Mouse (Mus musculus) intestine, embryonic 15.5 days (tissue): ENCODE results near the gene Cyp2j6. TPM values are rescaled to one million over a fixed set of nuclear protein-coding genes. Genes with fewer than 3 reads are reported as not detected.
"Not testable (repeated sequence)": the region's sequence is repeated elsewhere in the genome, so short reads cannot be mapped to it uniquely, and the experiment has no call there.

Experiments used
- ATAC-seq: fragments of 200-750 bp; cut with Nextera tagmentation; 2 replicates; pipeline ENCODE4 v1.8.0; 2017; ENCODE audit warnings: moderate TSS enrichment, moderate library complexity
- H3K27ac ChIP-seq: fragments of 300-500 bp; sonication (generic); 2 replicates; pipeline ENCODE4 v1.5.1; 2015; ENCODE audit warnings: mild to moderate bottlenecking, inconsistent platforms
- H3K27me3 ChIP-seq: fragments of 300-500 bp; sonication (generic); replicated peaks from 2 replicates; pipeline ENCODE4 v1.6.1; 2015; ENCODE audit warnings: inconsistent platforms
- H3K36me3 ChIP-seq: fragments of 300-500 bp; sonication (generic); 2 replicates; pipeline ENCODE4 v1.6.1; 2015; ENCODE audit warnings: inconsistent platforms
- H3K4me1 ChIP-seq: fragments of 300-500 bp; sonication (generic); replicated peaks from 2 replicates; pipeline ENCODE4 v1.6.1; 2015; ENCODE audit warnings: inconsistent platforms
- H3K4me2 ChIP-seq: fragments of 300-500 bp; sonication (generic); replicated peaks from 2 replicates; pipeline ENCODE4 v1.6.1; 2015; ENCODE audit warnings: mild to moderate bottlenecking, inconsistent platforms
- H3K4me3 ChIP-seq: fragments of 300-500 bp; sonication (generic); replicated peaks from 2 replicates; pipeline ENCODE4 v1.5.1; 2015; ENCODE audit warnings: inconsistent platforms
- H3K9ac ChIP-seq: fragments of 300-500 bp; sonication (generic); 2 replicates; pipeline ENCODE4 v1.6.1; 2015; ENCODE audit warnings: inconsistent platforms
- H3K9me3 ChIP-seq: fragments of 300-500 bp; sonication (generic); 2 replicates; pipeline ENCODE4 v1.6.1; 2016; ENCODE audit warnings: inconsistent platforms
- WGBS: fragments of 180-500 bp; shearing (Covaris S2); methylation state at CpG from one replicate; pipeline ENCODE4 v1.1.7; 2015; 5-methylcytosine and 5-hydroxymethylcytosine counted together
- polyA plus RNA-seq: library from polyadenylated mRNA; unstranded; fragments of >200 nt; fragmentation: Nextera tagmentation; extraction: Ambion mirVana; gene quantifications from 2 replicates; pipeline ENCODE4 v1.2.1, GENCODE M21; 2015

The Cyp2j6 gene
- 28.3 and 29.1 TPM in 2 replicates for polyA plus RNA-seq

DNA sequence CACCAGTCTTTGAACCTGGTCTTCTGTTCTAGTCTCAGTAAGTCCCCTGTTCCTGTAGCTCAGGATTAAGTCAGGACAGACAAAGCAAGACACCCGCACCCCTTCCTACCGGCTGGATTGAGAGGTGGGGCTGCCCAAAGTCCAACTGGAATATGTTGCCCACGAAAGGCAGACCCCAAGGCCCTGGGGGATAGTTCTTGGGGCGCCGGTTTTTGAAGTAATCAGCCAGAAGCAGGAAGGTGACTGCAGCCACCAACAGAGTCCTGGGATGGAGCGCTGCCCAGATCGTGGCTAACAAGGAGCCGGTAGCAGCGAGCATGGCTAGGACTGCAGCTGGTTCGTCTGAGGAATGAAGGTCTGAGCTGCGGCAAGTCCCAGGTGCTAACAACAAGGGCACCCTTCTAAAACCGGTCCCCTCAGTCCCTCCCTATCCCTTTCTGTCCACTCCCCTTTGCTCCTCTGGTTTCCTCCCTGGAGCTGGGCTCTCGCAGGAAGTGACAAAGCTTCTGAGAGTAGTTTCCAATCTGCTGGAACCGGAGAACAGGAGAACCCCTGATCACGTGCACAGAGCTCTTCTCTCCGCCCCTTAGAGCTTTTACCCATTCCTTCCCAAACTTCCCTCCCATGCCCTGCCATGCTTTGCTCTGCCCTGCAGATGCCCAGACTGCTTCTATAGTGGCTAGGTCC, at the start of gene Cyp2j6:
TSS of gene Cyp2j6 (minus strand) at position 529 of the 687 bp plus-strand sequence.
- 1% methylated on average over 16 of the region's 16 CpGs for WGBS
- no peaks in the 10 kb centered on the region for H3K36me3 ChIP-seq
- peak; percentile 96 for ATAC-seq
- H3K4me1 ChIP-seq = no peaks in the 10 kb centered on the region; the same call in 1 of the 2 replicates
- H3K4me2 ChIP-seq = peak within 1 kb of the TSS; percentile 74
- H3K4me3 ChIP-seq = peak within 1 kb of the TSS; percentile 62
- peak within 1 kb of the TSS; percentile 68 for H3K9ac ChIP-seq
- no peaks in the 10 kb centered on the region for H3K27me3 ChIP-seq
- H3K9me3 ChIP-seq = no peaks in the 10 kb centered on the region
- H3K27ac ChIP-seq = peak within 1 kb of the TSS; percentile 88

DNA sequence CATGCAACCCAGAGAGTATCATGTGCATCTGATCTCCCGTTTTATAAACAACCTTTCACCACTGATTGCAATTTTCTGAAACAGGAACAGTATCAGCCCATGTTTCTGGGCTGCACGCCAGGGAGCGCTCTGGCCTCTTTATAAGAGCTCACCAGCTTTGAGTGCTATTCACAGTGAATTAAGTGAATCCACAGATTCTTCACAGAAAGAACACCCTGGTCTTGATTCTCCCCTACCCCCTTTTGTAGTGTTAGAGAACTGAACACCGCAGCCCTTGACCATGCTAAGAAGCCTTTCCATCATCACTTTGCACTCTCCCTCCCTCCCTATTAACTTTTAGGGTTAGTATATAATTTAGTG, 38.3 kb upstream of the Cyp2j6 start:
- 36% methylated on average over 4 of the region's 4 CpGs for WGBS
- Histone ChIP-seq H3K36me3 (no peaks in the 10 kb centered on the region), H3K9ac (no peak overlapping the region), H3K4me2 (peak overlapping the region; percentile 79), H3K27me3 (no peaks in the 10 kb centered on the region), H3K4me3 (peak overlapping the region; percentile 40; the same call in 1 of the 2 replicates), H3K9me3 (no peaks in the 10 kb centered on the region), H3K4me1 (peaks cover 3% of the 10 kb centered on the region; the same call in 1 of the 2 replicates), H3K27ac (no peak overlapping the region)
- peak; percentile 74 for ATAC-seq

DNA sequence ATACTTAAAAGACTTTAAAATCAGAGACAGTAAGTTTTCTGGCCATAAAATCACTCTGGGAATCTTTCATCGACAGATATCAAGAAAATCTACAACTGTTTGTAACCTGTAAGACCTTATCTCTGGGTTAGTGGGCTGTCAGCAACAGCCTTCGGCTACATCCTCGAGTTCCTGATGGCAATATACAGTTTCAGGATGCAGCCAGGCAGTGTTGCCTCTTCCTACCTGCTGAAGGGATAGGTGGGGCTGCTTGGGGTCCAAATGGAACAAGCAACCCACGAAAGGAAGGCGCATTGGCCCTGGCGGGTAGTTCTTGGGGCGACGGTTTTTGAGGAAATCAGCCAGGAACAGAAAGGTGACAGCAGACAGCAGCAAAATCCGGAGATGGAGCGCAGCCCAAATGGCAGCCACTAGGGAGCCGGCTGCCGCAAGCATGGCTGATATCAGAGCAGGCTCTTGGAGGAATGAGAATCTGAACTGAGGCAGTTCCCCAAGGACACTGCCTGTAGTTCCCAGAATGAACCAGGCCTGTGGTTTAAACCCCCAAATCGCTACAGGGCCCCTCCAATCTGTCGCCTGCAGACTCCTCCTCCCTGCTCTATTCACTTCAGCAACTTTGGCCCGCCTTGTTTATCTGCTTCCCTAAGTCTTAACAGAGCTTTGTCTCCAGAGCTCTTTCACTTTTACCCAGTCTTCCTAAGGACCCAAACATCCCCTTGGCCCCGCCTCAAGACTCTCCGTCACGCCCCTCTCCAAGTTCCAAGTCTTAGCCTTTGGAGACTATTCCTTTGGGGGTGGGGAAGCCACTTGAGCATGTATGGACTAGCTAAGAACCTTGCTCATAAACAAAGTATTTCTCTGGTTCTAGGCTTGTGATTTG, 37.7 kb upstream of the Cyp2j6 start, which contains the start of gene Cyp2j9:
TSS of gene Cyp2j9 (minus strand) at position 668 of the 880 bp plus-strand sequence.
- WGBS = 10% methylated on average over 18 of the region's 18 CpGs
- no peaks in the 10 kb centered on the region for H3K27me3 ChIP-seq

DNA sequence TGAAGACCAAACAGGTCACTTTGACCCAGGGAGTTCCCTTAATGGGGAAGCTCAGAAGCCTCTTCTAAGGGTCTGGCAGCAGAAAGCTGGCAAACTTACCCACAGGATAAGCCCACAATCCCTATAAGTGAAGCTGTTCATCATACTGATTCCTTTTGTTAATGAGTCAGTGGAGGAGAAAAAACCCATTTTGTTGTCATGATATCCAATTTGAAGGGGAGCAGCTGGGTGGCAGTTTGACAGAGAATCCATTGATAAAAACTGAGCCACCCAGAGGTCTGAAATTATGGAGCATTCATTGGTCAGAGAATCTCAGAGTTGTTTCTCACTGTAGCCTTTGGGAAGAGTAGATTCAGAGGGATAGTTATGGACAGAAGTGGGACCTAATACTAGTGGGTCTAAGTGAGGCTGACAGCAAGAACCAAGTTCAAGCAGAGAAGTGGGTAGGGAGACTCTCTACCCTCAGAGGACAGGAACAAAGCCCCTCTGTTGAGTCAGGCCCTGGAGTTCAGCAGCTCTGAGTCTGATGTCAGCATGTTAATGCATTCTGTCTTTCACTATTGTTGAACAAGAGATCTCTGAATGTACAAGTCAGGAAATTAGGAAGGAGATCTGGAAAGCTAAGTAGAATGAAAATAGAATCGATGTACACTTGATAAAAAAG, 28.1 kb upstream of the Cyp2j6 start:
- Histone ChIP-seq H3K36me3 (no peaks in the 10 kb centered on the region), H3K27ac (no peak overlapping the region), H3K4me1 (no peaks in the 10 kb centered on the region), H3K4me2 (no peak overlapping the region), H3K9me3 (no peaks in the 10 kb centered on the region), H3K4me3 (no peak overlapping the region), H3K27me3 (no peaks in the 10 kb centered on the region), H3K9ac (no peak overlapping the region)
- ATAC-seq = peak; percentile 34; the same call in 1 of the 2 replicates
- 67% methylated on average over 1 of the region's 1 CpGs for WGBS

More for the DNA sequence above, 37.7 kb upstream of the Cyp2j6 start, which contains the start of gene Cyp2j9:
- ATAC-seq = peak; percentile 96
- Histone ChIP-seq H3K27ac (peak within 1 kb of the TSS; percentile 81), H3K36me3 (no peaks in the 10 kb centered on the region), H3K4me1 (peaks cover 3% of the 10 kb centered on the region; the same call in 1 of the 2 replicates), H3K4me2 (peak within 1 kb of the TSS; percentile 79), H3K9me3 (no peaks in the 10 kb centered on the region), H3K9ac (peak within 1 kb of the TSS; percentile 50), H3K4me3 (peak within 1 kb of the TSS; percentile 40)

DNA sequence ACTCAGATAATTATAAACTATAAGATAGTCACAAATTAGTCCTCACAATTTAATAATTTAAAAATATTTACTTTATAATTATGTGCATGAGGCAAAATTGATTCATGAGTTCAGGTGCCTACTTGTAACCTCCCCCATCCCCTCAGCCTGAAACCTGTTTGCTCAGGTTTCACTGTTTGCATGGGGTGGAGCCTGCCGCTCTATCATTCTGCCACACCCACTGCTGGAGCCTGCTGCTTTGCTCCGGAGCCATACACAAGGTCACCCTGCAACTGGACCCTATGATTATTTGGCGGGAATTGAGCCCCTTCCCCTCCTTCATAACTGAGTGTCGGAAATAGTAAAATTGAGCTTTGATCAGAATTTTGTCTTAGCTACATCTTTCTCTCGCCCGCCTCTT, 26.9 kb upstream of the Cyp2j6 start:
- H3K27me3 ChIP-seq, H3K27ac ChIP-seq, H3K9ac ChIP-seq, H3K4me3 ChIP-seq, H3K4me1 ChIP-seq, H3K9me3 ChIP-seq, H3K36me3 ChIP-seq: not testable (repeated sequence)
- WGBS = 44% methylated on average over 6 of the region's 6 CpGs
- peak; percentile 93 for ATAC-seq
- H3K4me2 ChIP-seq = 0 out of 2 replicates have a peak overlapping the region, but pooled peaks have one; percentile 4

DNA sequence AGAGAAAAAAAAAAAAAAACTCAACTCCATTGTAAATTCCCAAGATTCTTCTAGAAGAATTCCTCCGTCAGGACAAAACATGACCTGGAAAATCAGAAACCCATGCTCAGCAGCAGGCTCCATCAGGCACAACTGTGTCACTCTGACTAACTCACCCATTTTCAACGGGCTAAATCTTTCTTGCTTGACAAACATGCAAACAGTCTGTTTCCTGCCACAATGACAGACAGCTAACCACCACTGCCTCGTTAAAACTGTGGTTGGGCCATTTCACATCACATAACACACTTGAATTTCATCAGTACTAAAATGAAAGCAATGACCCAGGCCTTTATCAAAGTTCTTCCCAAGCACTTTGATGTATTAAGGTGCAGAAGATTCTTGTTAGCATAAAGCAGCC, 16.0 kb upstream of the Cyp2j6 start:
- H3K36me3 ChIP-seq = no peaks in the 10 kb centered on the region
- no peaks in the 10 kb centered on the region for H3K27me3 ChIP-seq
- H3K4me2 ChIP-seq = no peak overlapping the region
- H3K4me1 ChIP-seq = no peaks in the 10 kb centered on the region
- no peaks in the 10 kb centered on the region for H3K9me3 ChIP-seq
- no peak overlapping the region for H3K27ac ChIP-seq
- ATAC-seq = no peak
- H3K4me3 ChIP-seq = no peak overlapping the region
- H3K9ac ChIP-seq = no peak overlapping the region
- WGBS = 48% methylated on average over 3 of the region's 3 CpGs

DNA sequence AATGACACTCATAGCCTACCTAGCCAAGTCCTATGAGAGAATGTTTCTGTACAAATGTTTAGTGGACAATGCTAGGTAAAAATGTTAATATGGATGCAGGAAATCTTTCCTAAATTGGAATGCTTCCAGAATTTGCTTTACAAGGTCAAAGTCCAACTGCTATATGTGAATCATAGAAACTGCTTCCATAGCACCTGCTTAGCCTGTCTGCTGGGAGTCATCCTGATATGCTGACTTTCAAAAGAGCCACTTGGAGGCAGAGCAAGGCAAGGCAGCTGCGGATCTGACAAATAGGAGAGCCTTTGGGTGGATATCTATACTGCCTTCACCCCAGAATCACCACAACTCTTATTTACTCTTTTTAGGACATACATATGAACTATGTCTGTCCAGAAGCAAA, 14.5 kb upstream of the Cyp2j6 start:
- Histone ChIP-seq H3K9me3 (no peaks in the 10 kb centered on the region), H3K4me3 (no peak overlapping the region), H3K27ac (no peak overlapping the region), H3K4me2 (no peak overlapping the region), H3K27me3 (no peaks in the 10 kb centered on the region), H3K36me3 (no peaks in the 10 kb centered on the region), H3K9ac (no peak overlapping the region), H3K4me1 (no peaks in the 10 kb centered on the region)
- peak; percentile 86 for ATAC-seq
- 51% methylated on average over 1 of the region's 1 CpGs for WGBS

DNA sequence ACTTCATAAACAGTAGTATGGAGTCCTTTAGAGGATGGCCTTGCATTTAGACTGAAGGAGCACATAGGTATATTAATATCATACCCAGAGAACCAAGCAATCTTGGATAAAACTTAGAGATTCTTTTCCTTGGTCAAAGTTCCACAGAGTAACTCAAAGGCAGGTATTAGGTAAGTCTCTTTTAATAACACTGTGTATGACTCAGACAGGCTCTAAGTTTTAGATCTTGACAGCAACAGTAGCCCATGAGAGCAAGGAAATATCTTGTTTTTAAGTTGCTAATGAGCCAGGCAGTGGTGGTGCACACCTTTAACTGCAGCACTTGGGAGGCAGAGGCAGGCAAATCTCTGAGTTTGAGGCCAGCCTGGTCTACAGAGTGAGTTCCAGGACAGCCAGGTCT, 12.3 kb upstream of the Cyp2j6 start:
- Histone ChIP-seq H3K4me2 (no peak overlapping the region), H3K27ac (no peak overlapping the region), H3K4me3 (no peak overlapping the region), H3K4me1 (no peaks in the 10 kb centered on the region), H3K27me3 (no peaks in the 10 kb centered on the region), H3K9me3 (no peaks in the 10 kb centered on the region), H3K9ac (no peak overlapping the region), H3K36me3 (no peaks in the 10 kb centered on the region)
- peak; percentile 57; the same call in 1 of the 2 replicates for ATAC-seq

DNA sequence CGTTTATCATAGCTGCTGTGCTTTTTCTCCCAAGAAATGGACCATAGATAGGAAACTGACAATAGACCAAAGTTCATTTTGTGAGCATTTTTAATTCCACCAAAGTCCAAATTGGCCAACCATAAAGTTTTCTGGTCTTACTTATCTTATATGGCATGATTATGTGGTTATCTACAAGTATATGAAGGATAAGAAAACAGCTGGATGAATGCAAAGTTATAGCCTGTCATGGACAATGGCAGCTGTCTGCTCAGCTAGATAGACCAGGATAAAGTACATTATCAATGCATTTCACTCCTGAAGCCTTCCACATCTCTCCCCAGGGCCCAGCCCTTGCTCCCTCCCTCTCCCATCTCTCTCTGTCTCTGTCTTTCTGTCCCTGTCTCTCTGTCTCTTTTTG, 7.0 kb upstream of the Cyp2j6 start:
- WGBS = 66% methylated on average over 1 of the region's 1 CpGs
- no peaks in the 10 kb centered on the region for H3K36me3 ChIP-seq
- H3K4me1 ChIP-seq = no peaks in the 10 kb centered on the region
- H3K4me3 ChIP-seq = no peak overlapping the region
- peak; percentile 89 for ATAC-seq
- H3K9me3 ChIP-seq = no peaks in the 10 kb centered on the region
- no peak overlapping the region for H3K27ac ChIP-seq
- no peak overlapping the region for H3K4me2 ChIP-seq
- no peak overlapping the region for H3K9ac ChIP-seq
- no peaks in the 10 kb centered on the region for H3K27me3 ChIP-seq

DNA sequence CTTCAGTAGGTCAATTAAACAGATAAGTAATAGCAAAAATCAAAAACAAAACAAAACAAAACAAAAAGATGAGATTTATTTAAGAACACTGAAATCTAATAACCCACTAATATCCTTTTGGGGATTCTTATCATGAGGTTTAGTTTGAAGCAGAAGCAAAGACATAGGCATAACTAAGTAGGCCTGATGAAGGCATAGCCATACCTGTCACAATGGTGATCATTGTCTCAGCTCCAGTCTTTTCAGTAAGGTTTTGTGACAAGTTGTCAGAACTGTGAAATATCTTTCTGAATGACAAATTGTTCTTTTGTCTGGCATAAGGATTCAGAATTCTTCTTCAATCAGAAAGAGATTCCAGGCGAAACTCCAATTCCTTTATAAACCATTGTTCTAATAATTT, 6.3 kb upstream of the Cyp2j6 start:
- 81% methylated on average over 1 of the region's 1 CpGs for WGBS
- H3K4me2 ChIP-seq = no peak overlapping the region
- H3K27ac ChIP-seq = no peak overlapping the region
- H3K9me3 ChIP-seq = no peaks in the 10 kb centered on the region
- H3K9ac ChIP-seq = no peak overlapping the region
- H3K4me1 ChIP-seq = no peaks in the 10 kb centered on the region
- no peaks in the 10 kb centered on the region for H3K36me3 ChIP-seq
- H3K27me3 ChIP-seq = no peaks in the 10 kb centered on the region
- no peak for ATAC-seq
- H3K4me3 ChIP-seq = no peak overlapping the region

DNA sequence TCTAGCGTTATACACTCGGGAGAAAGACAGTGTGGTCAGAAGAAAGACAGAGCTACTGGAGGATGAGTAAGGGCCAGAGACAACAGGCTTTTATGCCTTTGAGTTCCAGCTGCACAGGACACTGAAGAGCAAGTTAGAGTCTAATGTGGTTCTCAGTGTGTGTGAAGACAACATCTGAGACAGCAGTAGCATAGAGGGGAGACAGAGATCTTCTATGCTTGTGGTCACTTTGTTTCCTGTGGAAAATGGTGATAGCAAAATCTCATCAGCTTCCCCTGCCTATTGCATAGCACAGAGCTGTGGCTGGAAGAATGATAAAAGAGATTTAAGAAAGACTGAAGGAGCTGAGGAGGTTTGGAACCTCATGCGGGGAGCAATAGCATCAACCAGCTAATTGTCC, 1.8 kb downstream of the Cyp2j6 start:
- Histone ChIP-seq H3K9ac (no peak overlapping the region), H3K36me3 (no peaks in the 10 kb centered on the region), H3K9me3 (no peaks in the 10 kb centered on the region), H3K4me2 (peak overlapping the region; percentile 36; the same call in 1 of the 2 replicates), H3K4me1 (no peaks in the 10 kb centered on the region; the same call in 1 of the 2 replicates), H3K27ac (no peak overlapping the region), H3K4me3 (no peak overlapping the region), H3K27me3 (no peaks in the 10 kb centered on the region)
- WGBS = 82% methylated on average over 3 of the region's 3 CpGs
- no peak for ATAC-seq

DNA sequence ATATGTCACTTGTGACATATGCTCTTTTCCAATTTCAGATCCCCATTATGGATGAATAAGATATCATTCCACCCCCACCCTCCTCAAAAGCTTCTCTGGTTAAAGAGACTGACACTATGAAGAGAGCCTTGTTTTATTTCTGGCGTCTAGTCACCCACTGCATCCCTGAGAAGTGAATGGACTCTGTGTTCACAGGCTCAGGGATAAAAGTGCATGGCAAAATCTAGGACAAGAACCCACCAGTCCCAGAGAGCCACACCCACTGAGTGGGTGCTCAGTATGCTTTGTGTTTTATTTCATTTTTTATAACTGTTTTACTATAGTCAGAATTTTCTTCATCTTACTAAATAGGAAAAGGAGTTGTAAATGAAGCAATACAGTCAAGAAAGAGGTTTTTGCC, 7.5 kb downstream of the Cyp2j6 start:
- H3K4me3 ChIP-seq = no peak overlapping the region
- H3K27me3 ChIP-seq = no peaks in the 10 kb centered on the region
- no peak overlapping the region for H3K27ac ChIP-seq
- WGBS = 62% methylated on average over 1 of the region's 1 CpGs
- no peak overlapping the region for H3K9ac ChIP-seq
- ATAC-seq = no peak
- H3K36me3 ChIP-seq = no peaks in the 10 kb centered on the region
- H3K4me2 ChIP-seq = no peak overlapping the region
- no peaks in the 10 kb centered on the region for H3K9me3 ChIP-seq
- no peaks in the 10 kb centered on the region for H3K4me1 ChIP-seq
